ENCODE assay signal across 8 mouse cellular contexts in genomic region chr13:38152429-38153035, GRCm38 (mm10). TPM values are rescaled to one million over a fixed set of nuclear protein-coding genes. Genes with fewer than 3 reads are reported as not detected.
A peak's percentile ranks its signal among the peaks of the same experiment; 100 is the strongest.
DNase-seq lines count a peak whose midpoint lies in the region; ATAC-seq and TF ChIP-seq lines count a peak whose summit lies in the region.

No protein-coding gene starts in this region.

- H3K27ac ChIP-seq in forebrain, postnatal 0 days (ENCODE audit: low read depth, low read length), result no peak overlapping the region
- no peak overlapping the region for H3K27ac ChIP-seq in lung, embryonic 14.5 days (ENCODE audit: low read depth)

- H3K4me3 ChIP-seq in forebrain, postnatal 0 days (ENCODE audit: low read depth, low read length), result no peak overlapping the region
- peak overlapping the region; percentile 47 for H3K4me3 ChIP-seq in lung, embryonic 14.5 days (ENCODE audit: low read depth, low read length)

- H3K9ac ChIP-seq in forebrain, postnatal 0 days, result no peak overlapping the region
- peak overlapping the region; percentile 62 for H3K9ac ChIP-seq in lung, embryonic 14.5 days

- no peaks in the 10 kb centered on the region for H3K9me3 ChIP-seq in forebrain, postnatal 0 days (ENCODE audit: low read length)
- no peaks in the 10 kb centered on the region for H3K9me3 ChIP-seq in lung, embryonic 14.5 days (ENCODE audit: low read depth, low read length)

- WGBS in forebrain, postnatal 0 days, result under 1% methylated on average over 31 of the region's 31 CpGs
- under 1% methylated on average over 31 of the region's 31 CpGs for WGBS in lung, embryonic 14.5 days

- DNase-seq in B cell, adult 2 months, result peak; percentile 18 to 25
- peak; percentile 85 for DNase-seq in ZHBTc4 (ENCODE audit: low read depth, low spot score)
- DNase-seq in forebrain, postnatal 0 days, result peak; percentile 34
- DNase-seq in kidney, adult 18-20 months, result peak; percentile 32
- peak; percentile 70 for DNase-seq in lung, embryonic 14.5 days
- DNase-seq in layer of hippocampus, postnatal 25 days (ENCODE audit: extremely low spot score in 1 of 2, low spot score in 1 of 2), result no peak
- no peak for DNase-seq in layer of hippocampus, adult 9-10 months (ENCODE audit: low spot score)

- TF ChIP-seq CTCF in forebrain, postnatal 0 days (IDR thresholded peaks at IDR 0.05; ENCODE audit: low read depth), result no peak
- TF ChIP-seq CTCF in lung, embryonic 14.5 days (IDR thresholded peaks at IDR 0.05; ENCODE audit: low read depth), result 0 out of 2 replicates have a peak, but pooled peaks have one; percentile 14

- H3K4me2 ChIP-seq in forebrain, postnatal 0 days (ENCODE audit: low read depth), result peak overlapping the region; percentile 68
- peak overlapping the region; percentile 83 for H3K4me2 ChIP-seq in lung, embryonic 14.5 days

- ATAC-seq in forebrain, postnatal 0 days, result no peak
- ATAC-seq in lung, embryonic 14.5 days (ENCODE audit: insufficient read depth), result 0 out of 2 replicates have a peak, but pooled peaks have one; percentile 32
- peak; percentile 38; the same call in 1 of the 2 replicates for ATAC-seq in neutrophil, adult 5-6 weeks (ENCODE audit: extremely low read depth, insufficient number of reproducible peaks, low FRiP score, poor library complexity, severe bottlenecking)

- no peaks in the 10 kb centered on the region for H3K36me3 ChIP-seq in forebrain, postnatal 0 days (ENCODE audit: insufficient read depth)
- no peaks in the 10 kb centered on the region for H3K36me3 ChIP-seq in lung, embryonic 14.5 days (ENCODE audit: insufficient read depth)

- 0 out of 2 replicates have a peak, but pooled peaks cover 4% of the 10 kb centered on the region for H3K4me1 ChIP-seq in forebrain, postnatal 0 days (ENCODE audit: insufficient read depth)
- 0 out of 2 replicates have a peak, but pooled peaks cover 3% of the 10 kb centered on the region for H3K4me1 ChIP-seq in lung, embryonic 14.5 days (ENCODE audit: insufficient read depth)

- H3K27me3 ChIP-seq in forebrain, postnatal 0 days (ENCODE audit: insufficient read depth, low read length), result peaks cover 54% of the 10 kb centered on the region
- H3K27me3 ChIP-seq in lung, embryonic 14.5 days (ENCODE audit: insufficient read depth, low read length), result peaks cover 43% of the 10 kb centered on the region

RNA-seq across cellular contexts. Expression of gene Dsp, which starts 1.4 kb away (rescaled TPM):
- total RNA-seq in forebrain, postnatal 0 days (2014; rRNA removed), result 0.76 and 2.0 TPM in 2 replicates
- polyA plus RNA-seq in forebrain, postnatal 0 days (2015; fragmentation: Nextera tagmentation; extraction: Ambion mirVana), result 0.16 and 0.47 TPM in 2 replicates
- 8.0 and 9.1 TPM in 2 replicates for polyA plus RNA-seq in lung, embryonic 14.5 days (2014; fragmentation: Nextera tagmentation; extraction: Ambion mirVana)
- total RNA-seq in neutrophil, adult 5-6 weeks (2017), result 0.23 TPM in 1 of 2 replicates, not detected in the other
- total RNA-seq in layer of hippocampus, postnatal 25 days (2021), result 10 to 100 TPM; 11.5 to 14.2 TPM

RNA-seq across cellular contexts. Expression of gene Snrnp48, which starts 52.2 kb away (rescaled TPM):
- total RNA-seq in forebrain, postnatal 0 days (2014; rRNA removed), result 14.9 and 17.1 TPM in 2 replicates
- 16.9 and 19.1 TPM in 2 replicates for polyA plus RNA-seq in forebrain, postnatal 0 days (2015; fragmentation: Nextera tagmentation; extraction: Ambion mirVana)
- polyA plus RNA-seq in lung, embryonic 14.5 days (2014; fragmentation: Nextera tagmentation; extraction: Ambion mirVana), result 39.1 and 40.5 TPM in 2 replicates
- total RNA-seq in neutrophil, adult 5-6 weeks (2017), result 149 and 208 TPM in 2 replicates
- total RNA-seq in layer of hippocampus, postnatal 25 days (2021), result 10 to 100 TPM; 19.0 to 25.2 TPM

Comparison
In these comparisons a context has a peak if more than half of its experiments do, and no peak if none do; other contexts are left out.
1. DNase-seq: peak in B cell, adult 2 months (2 of 2), ZHBTc4 (single experiment), forebrain, postnatal 0 days (single experiment), kidney, adult 18-20 months (single experiment) and lung, embryonic 14.5 days (single experiment); none in layer of hippocampus, postnatal 25 days (0 of 2) and layer of hippocampus, adult 9-10 months (single experiment).